Mouse (Mus musculus): ENCODE results near the gene 2010109A12Rik.

- TF ChIP-seq CTCF (IDR thresholded peaks at IDR 0.05; ENCODE audit: extremely low read depth, insufficient read depth, insufficient read length, insufficient replicate concordance): no peak
- no peak for TF ChIP-seq POLR2A (IDR thresholded peaks at IDR 0.05; ENCODE audit: low read depth, low read length)
Measured at GRCm38 (mm10) chr5:93221661-93222060, 15.3 kb downstream of the 2010109A12Rik start.

Data from spleen, adult 2 months (tissue).